Mouse (Mus musculus) ES-E14 (cell line): ENCODE measurements around the gene Cpd. TPM values are rescaled to one million over a fixed set of nuclear protein-coding genes. Genes with fewer than 3 reads are reported as not detected.

Experiments
- DNase-seq: peaks from one replicate; pipeline ENCODE4 v3.0.0-alpha.2; 2013; ENCODE audit warnings: low read depth, low spot score
- H3K27ac ChIP-seq: 2 replicates; pipeline ENCODE4 v1.5.1; 2012; ENCODE audit warnings: low read depth, mild to moderate bottlenecking, low read length, moderate library complexity, mixed read lengths; ENCODE audit not compliant: poor library complexity, insufficient read depth, severe bottlenecking
- H3K36me3 ChIP-seq: 2 replicates; pipeline ENCODE4 v1.6.1; 2012; ENCODE audit warnings: mild to moderate bottlenecking, low read length, moderate library complexity, mixed read lengths; ENCODE audit not compliant: control insufficient read depth, poor library complexity, insufficient read depth, severe bottlenecking
- H3K4me1 ChIP-seq, 2 experiments: fragments of 150-350 bp in 1 of 2; sonication (generic) in 1 of 2; 2 replicates each; pipeline ENCODE4 v1.6.1; 2012; ENCODE audit warnings: low read length in 2 of 2, mild to moderate bottlenecking in 1 of 2, mixed read lengths in 1 of 2; ENCODE audit not compliant: control insufficient read depth in 2 of 2, insufficient read depth in 2 of 2, poor library complexity in 1 of 2
- H3K4me3 ChIP-seq, 2 experiments: fragments of 150-350 bp in 1 of 2; sonication (generic) in 1 of 2; 2 replicates each; pipeline ENCODE4 v1.5.1; 2012; ENCODE audit warnings: low read length in 2 of 2, low read depth in 1 of 2, mild to moderate bottlenecking in 1 of 2, mixed read lengths in 1 of 2; ENCODE audit not compliant: insufficient read depth in 1 of 2, poor library complexity in 1 of 2, severe bottlenecking in 1 of 2
- H3K9ac ChIP-seq: 2 replicates; pipeline ENCODE4 v1.6.1; 2012; ENCODE audit warnings: low read depth, mild to moderate bottlenecking, low read length, mixed read lengths; ENCODE audit not compliant: poor library complexity, insufficient read depth, severe bottlenecking
- H3K9me3 ChIP-seq: fragments of 150-350 bp; sonication (generic); 2 replicates; pipeline ENCODE4 v1.6.1; 2012; ENCODE audit warnings: low read depth, mild to moderate bottlenecking, low read length; ENCODE audit not compliant: control insufficient read depth, insufficient read depth
- CHD2 ChIP-seq: IDR thresholded peaks from 2 replicates; pipeline ENCODE4 v1.6.1; 2014; ENCODE audit warnings: mild to moderate bottlenecking, low read depth, low read length, inconsistent platforms
- HCFC1 ChIP-seq: IDR thresholded peaks from 2 replicates; pipeline ENCODE4 v1.6.1; 2012; ENCODE audit warnings: low read length, inconsistent platforms, borderline replicate concordance; ENCODE audit not compliant: insufficient read depth
- MAFK ChIP-seq: IDR thresholded peaks from 2 replicates; pipeline ENCODE4 v1.6.1; 2014; ENCODE audit warnings: mild to moderate bottlenecking, low read depth, low read length, inconsistent platforms; ENCODE audit not compliant: insufficient read depth
- ZC3H11A ChIP-seq: IDR thresholded peaks from 2 replicates; pipeline ENCODE4 v1.6.1; 2012; ENCODE audit warnings: low read depth, mild to moderate bottlenecking, inconsistent platforms, low read length, borderline replicate concordance
- ZNF384 ChIP-seq: IDR thresholded peaks from 2 replicates; pipeline ENCODE4 v1.6.1; 2012; ENCODE audit warnings: low read depth, low read length, inconsistent platforms
- in situ Hi-C, 2 experiments: fragments of 600-800 bp; cut with MboI; formaldehyde crosslinking; loops; one replicate each; pipeline ENCODE4 v1.15.1; 2025; ENCODE audit warnings: low sequenced_read_pairs in 2 of 2, inconsistent platforms in 1 of 2; ENCODE audit not compliant: unreplicated experiment in 2 of 2
- total RNA-seq: library from RNA; depleted of rRNA; stranded (reverse); fragments of 300-350 nt; gene quantifications from 2 replicates; pipeline ENCODE4 v1.2.3, GENCODE M21; 2012

Gene Cpd
- total RNA-seq, 1 experiment: 27.8 TPM

DNA sequence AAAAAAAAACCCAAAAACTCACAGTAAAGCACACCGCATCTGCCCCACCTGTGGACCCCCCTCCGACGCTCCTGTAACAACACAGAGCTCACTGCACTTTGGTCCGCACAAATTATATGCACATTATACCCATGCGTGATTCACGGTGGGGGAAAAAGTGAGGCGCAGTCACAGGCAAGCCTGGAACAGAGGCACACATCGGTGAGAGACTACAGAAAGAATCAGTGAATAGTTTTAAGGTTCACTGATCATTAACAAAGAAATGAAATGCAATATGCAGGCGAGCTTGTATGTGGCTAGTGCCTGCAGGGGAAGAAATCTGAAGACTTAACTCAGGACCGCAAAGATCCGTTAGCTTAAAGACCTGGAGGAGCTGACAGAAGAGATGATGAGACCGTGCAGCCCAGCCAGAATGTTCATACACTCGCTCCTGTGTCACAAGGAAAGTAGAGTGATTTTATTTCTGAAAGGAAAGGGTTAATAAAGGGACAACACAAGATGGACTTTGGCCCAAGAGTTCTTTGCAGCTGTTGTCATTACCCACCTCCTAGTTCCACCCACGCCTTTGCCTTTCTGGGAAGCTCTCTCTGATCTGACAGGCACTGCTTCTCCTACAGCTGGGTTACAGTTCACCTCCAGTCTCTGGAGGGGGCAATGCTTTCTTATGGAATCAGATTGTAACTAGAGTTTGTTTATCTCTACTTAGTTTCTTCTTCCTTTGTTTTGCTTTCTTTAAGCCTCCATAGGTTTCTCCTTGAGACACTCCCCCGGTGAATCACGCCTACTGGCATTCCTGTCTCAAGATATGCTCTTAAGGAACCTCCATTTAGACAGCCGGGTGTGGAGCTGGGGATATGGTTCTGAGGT lies 7.9 kb upstream of the Cpd start:
- H3K9ac ChIP-seq: no peak overlapping the region
- DNase-seq: no peak
- H3K36me3 ChIP-seq: no peaks in the 10 kb centered on the region
- H3K9me3 ChIP-seq: no peaks in the 10 kb centered on the region
- TF ChIP-seq HCFC1 (no peak), MAFK (no peak), CHD2 (no peak)
- H3K27ac ChIP-seq: no peak overlapping the region
- H3K4me3 ChIP-seq: no peak overlapping the region
- in situ Hi-C loops: no loop called here
- no peaks in the 10 kb centered on the region for H3K4me1 ChIP-seq

DNA sequence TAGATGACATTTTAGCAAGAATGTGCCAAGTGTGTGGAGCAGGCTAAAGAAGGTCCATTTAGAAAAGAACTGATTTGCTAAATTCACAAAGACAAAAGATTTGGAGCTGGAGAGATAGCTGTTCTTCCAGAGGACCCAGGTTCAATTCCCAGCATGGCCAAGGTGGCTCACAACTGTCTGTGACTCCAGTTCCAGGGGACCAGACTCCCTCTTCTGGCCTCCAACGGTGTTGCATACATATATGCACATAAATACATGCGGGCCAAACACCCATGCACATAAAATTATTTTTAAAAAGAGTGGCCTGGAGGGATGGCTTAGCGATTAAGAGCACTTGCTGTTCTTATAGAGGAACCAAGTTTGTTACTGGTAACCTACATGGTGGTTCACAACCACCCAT lies 4.7 kb upstream of the Cpd start:
- TF ChIP-seq HCFC1 (no peak), ZC3H11A (peak; percentile 13; the same call in 1 of the 2 replicates), ZNF384 (no peak), MAFK (no peak), CHD2 (no peak)
- no peak overlapping the region for H3K27ac ChIP-seq
- no peak overlapping the region for H3K4me3 ChIP-seq
- in situ Hi-C loops: no loop called here
- no peaks in the 10 kb centered on the region for H3K36me3 ChIP-seq
- no peak overlapping the region for H3K9ac ChIP-seq
- peak; percentile 15 for DNase-seq
- H3K4me1 ChIP-seq: no peaks in the 10 kb centered on the region
- H3K9me3 ChIP-seq: no peaks in the 10 kb centered on the region

DNA sequence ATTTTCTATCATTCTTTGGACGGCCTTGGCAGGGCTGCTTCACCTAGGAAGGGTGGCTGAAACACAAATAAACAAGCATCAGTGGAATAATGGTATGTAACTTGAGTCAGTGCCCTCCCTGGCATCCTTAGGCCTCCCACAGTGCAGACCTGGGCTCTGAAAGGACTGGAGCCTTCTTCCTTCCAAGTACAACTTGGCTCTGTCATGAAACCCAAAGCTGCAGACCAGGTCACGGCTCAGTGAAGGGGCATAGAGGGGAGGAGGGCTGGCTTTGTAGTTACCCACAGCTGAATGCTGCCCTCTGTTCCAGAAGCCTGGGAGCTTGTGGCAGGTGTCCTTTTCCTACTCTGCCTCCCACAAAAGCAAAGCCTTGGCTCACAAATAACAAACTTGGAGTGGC lies 2.8 kb upstream of the Cpd start:
- Histone ChIP-seq H3K9ac (no peak overlapping the region), H3K36me3 (no peaks in the 10 kb centered on the region), H3K4me3 (no peak overlapping the region), H3K27ac (no peak overlapping the region), H3K9me3 (no peaks in the 10 kb centered on the region), H3K4me1 (peaks cover 0 to 3% of the 10 kb centered on the region in 2 experiments; a peak in 1 of 4 replicates)
- no peak for DNase-seq
- TF ChIP-seq MAFK (no peak), CHD2 (no peak), HCFC1 (no peak), ZNF384 (no peak), ZC3H11A (no peak)
- in situ Hi-C loops: no loop called here

DNA sequence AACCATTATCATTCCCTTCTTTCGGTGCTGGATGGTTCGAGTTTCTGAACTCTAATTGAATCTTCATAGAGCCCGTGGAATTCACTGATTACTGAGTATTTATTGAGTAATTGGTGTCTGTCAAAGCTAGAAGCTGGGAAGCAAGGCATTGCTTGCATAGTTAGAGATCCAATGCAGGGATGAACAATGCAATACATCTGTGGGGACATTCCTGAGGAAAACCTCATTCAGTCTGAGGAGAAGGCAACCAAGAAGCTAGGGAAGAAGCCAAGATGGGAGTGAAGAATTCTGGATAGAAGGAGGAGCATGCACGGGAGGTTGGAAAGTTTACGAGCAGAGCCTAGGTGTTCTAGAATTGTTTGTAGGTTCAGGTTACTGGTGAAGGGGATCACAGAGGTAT lies 1.3 kb upstream of the Cpd start:
- no peaks in the 10 kb centered on the region for H3K36me3 ChIP-seq
- no peaks in the 10 kb centered on the region for H3K9me3 ChIP-seq
- DNase-seq: no peak
- peaks cover 0 to 3% of the 10 kb centered on the region in 2 experiments; a peak in 1 of 4 replicates for H3K4me1 ChIP-seq
- in situ Hi-C loops: no loop called here
- H3K27ac ChIP-seq: no peak overlapping the region
- H3K4me3 ChIP-seq: no peak overlapping the region
- H3K9ac ChIP-seq: no peak overlapping the region
- TF ChIP-seq MAFK: no peak
- no peak for TF ChIP-seq HCFC1
- no peak for TF ChIP-seq ZC3H11A
- no peak for TF ChIP-seq CHD2
- no peak for TF ChIP-seq ZNF384
